Mouse (Mus musculus) hindbrain, embryonic 13.5 days (tissue): Measurements from ENCODE around the gene Ptpre. TPM values are rescaled to one million over a fixed set of nuclear protein-coding genes. Genes with fewer than 3 reads are reported as not detected.
"Not testable (repeated sequence)": the region's sequence is repeated elsewhere in the genome, so short reads cannot be mapped to it uniquely, and the experiment has no call there.

Experiments used
- ATAC-seq: fragments of 200-750 bp; cut with Nextera tagmentation; 2 replicates; pipeline ENCODE4 v1.8.0; 2017; ENCODE audit warnings: moderate TSS enrichment; ENCODE audit not compliant: low FRiP score
- H3K27ac ChIP-seq: fragments of 300-500 bp; sonication (generic); 2 replicates; pipeline ENCODE4 v1.5.1; 2015; ENCODE audit warnings: inconsistent platforms, mild to moderate bottlenecking, moderate library complexity
- H3K27me3 ChIP-seq: fragments of 300-500 bp; sonication (generic); 2 replicates; pipeline ENCODE4 v1.6.1; 2015; ENCODE audit warnings: mild to moderate bottlenecking, inconsistent platforms
- H3K36me3 ChIP-seq: fragments of 300-500 bp; sonication (generic); 2 replicates; pipeline ENCODE4 v1.6.1; 2015; ENCODE audit warnings: mild to moderate bottlenecking, inconsistent platforms
- H3K4me1 ChIP-seq: fragments of 300-500 bp; sonication (generic); replicated peaks from 2 replicates; pipeline ENCODE4 v1.6.1; 2015; ENCODE audit warnings: inconsistent platforms
- H3K4me2 ChIP-seq: fragments of 300-500 bp; sonication (generic); 2 replicates; pipeline ENCODE4 v1.6.1; 2015; ENCODE audit warnings: inconsistent platforms, mild to moderate bottlenecking, moderate library complexity
- H3K4me3 ChIP-seq: fragments of 300-500 bp; sonication (generic); 2 replicates; pipeline ENCODE4 v1.5.1; 2015; ENCODE audit warnings: mild to moderate bottlenecking, inconsistent platforms
- H3K9ac ChIP-seq: fragments of 300-500 bp; sonication (generic); 2 replicates; pipeline ENCODE4 v1.6.1; 2015; ENCODE audit warnings: mild to moderate bottlenecking, inconsistent platforms
- H3K9me3 ChIP-seq: fragments of 300-500 bp; sonication (generic); 2 replicates; pipeline ENCODE4 v1.6.1; 2016; ENCODE audit warnings: inconsistent platforms
- WGBS: fragments of 180-500 bp; shearing (Covaris S2); methylation state at CpG from one replicate; pipeline ENCODE4 v1.1.7; 2015; 5-methylcytosine and 5-hydroxymethylcytosine counted together
- polyA plus RNA-seq: library from polyadenylated mRNA; unstranded; fragments of >200 nt; fragmentation: Nextera tagmentation; extraction: Ambion mirVana; gene quantifications from 2 replicates; pipeline ENCODE4 v1.2.1, GENCODE M21; 2015

Gene Ptpre
- polyA plus RNA-seq, 1 experiment from 2014 or later: 4.4 TPM

GRCm38 (mm10) chr7:135664211-135664610 is 126.9 kb downstream of the Ptpre start:
- H3K27me3 ChIP-seq: 0 out of 2 replicates have a peak, but pooled peaks cover 10% of the 10 kb centered on the region

GRCm38 (mm10) chr7:135666314-135666713 is 129.0 kb downstream of the Ptpre start:
- ATAC-seq: no peak
- Histone ChIP-seq H3K9ac (no peak overlapping the region), H3K4me2 (no peak overlapping the region), H3K4me1 (0 out of 2 replicates have a peak, but pooled peaks cover 6% of the 10 kb centered on the region), H3K27me3 (0 out of 2 replicates have a peak, but pooled peaks cover 10% of the 10 kb centered on the region), H3K4me3 (no peak overlapping the region), H3K27ac (no peak overlapping the region), H3K36me3 (no peaks in the 10 kb centered on the region), H3K9me3 (no peaks in the 10 kb centered on the region)
- 93% methylated on average over 2 of the region's 2 CpGs for WGBS

More at GRCm38 (mm10) chr7:135664211-135664610, 126.9 kb downstream of the Ptpre start:
- 0 out of 2 replicates have a peak, but pooled peaks cover 3% of the 10 kb centered on the region for H3K4me1 ChIP-seq
- H3K4me2 ChIP-seq: no peak overlapping the region
- no peaks in the 10 kb centered on the region for H3K9me3 ChIP-seq
- H3K4me3 ChIP-seq: no peak overlapping the region
- no peak for ATAC-seq
- H3K27ac ChIP-seq: no peak overlapping the region
- H3K36me3 ChIP-seq: no peaks in the 10 kb centered on the region
- WGBS: 81% methylated on average over 7 of the region's 7 CpGs
- H3K9ac ChIP-seq: no peak overlapping the region

GRCm38 (mm10) chr7:135668852-135669739 is 131.8 kb downstream of the Ptpre start:
- Histone ChIP-seq H3K4me3 (no peak overlapping the region), H3K4me2 (no peak overlapping the region), H3K27me3 (0 out of 2 replicates have a peak, but pooled peaks cover 10% of the 10 kb centered on the region), H3K36me3 (no peaks in the 10 kb centered on the region), H3K4me1 (0 out of 2 replicates have a peak, but pooled peaks cover 6% of the 10 kb centered on the region), H3K27ac (no peak overlapping the region), H3K9me3 (no peaks in the 10 kb centered on the region), H3K9ac (no peak overlapping the region)
- ATAC-seq: peak; percentile 54; the same call in 1 of the 2 replicates
- 28% methylated on average over 16 of the region's 16 CpGs for WGBS

GRCm38 (mm10) chr7:135673576-135673975 is 136.3 kb downstream of the Ptpre start:
- Histone ChIP-seq H3K4me2 (no peak overlapping the region), H3K27me3 (no peaks in the 10 kb centered on the region), H3K36me3 (no peaks in the 10 kb centered on the region), H3K4me3 (no peak overlapping the region), H3K4me1 (0 out of 2 replicates have a peak, but pooled peaks cover 4% of the 10 kb centered on the region), H3K27ac (no peak overlapping the region), H3K9ac (no peak overlapping the region), H3K9me3 (no peaks in the 10 kb centered on the region)
- ATAC-seq: no peak
- 61% methylated on average over 3 of the region's 3 CpGs for WGBS

GRCm38 (mm10) chr7:135676722-135677121 is 139.4 kb downstream of the Ptpre start:
- Histone ChIP-seq H3K36me3 (no peaks in the 10 kb centered on the region), H3K4me3 (no peak overlapping the region), H3K4me1 (no peaks in the 10 kb centered on the region), H3K27me3 (no peaks in the 10 kb centered on the region), H3K4me2 (no peak overlapping the region), H3K9ac (no peak overlapping the region), H3K27ac (no peak overlapping the region), H3K9me3 (no peaks in the 10 kb centered on the region)
- 88% methylated on average over 8 of the region's 8 CpGs for WGBS
- ATAC-seq: no peak

- Histone ChIP-seq H3K4me1 (no peaks in the 10 kb centered on the region), H3K4me2 (no peak overlapping the region), H3K36me3 (no peaks in the 10 kb centered on the region), H3K27me3 (no peaks in the 10 kb centered on the region), H3K9ac (no peak overlapping the region), H3K27ac (no peak overlapping the region), H3K9me3 (no peaks in the 10 kb centered on the region), H3K4me3 (no peak overlapping the region)
- ATAC-seq: no peak
- WGBS: 72% methylated on average over 5 of the region's 5 CpGs
Observed at GRCm38 (mm10) chr7:135680334-135680733, 143.1 kb downstream of the Ptpre start.

GRCm38 (mm10) chr7:135684098-135684497 is 146.8 kb downstream of the Ptpre start:
- H3K27me3 ChIP-seq, H3K36me3 ChIP-seq, H3K4me3 ChIP-seq, H3K4me1 ChIP-seq, H3K4me2 ChIP-seq, H3K9ac ChIP-seq, ATAC-seq, H3K9me3 ChIP-seq, H3K27ac ChIP-seq: not testable (repeated sequence)
- WGBS: 74% methylated on average over 4 of the region's 4 CpGs

GRCm38 (mm10) chr7:135684938-135685337 is 147.7 kb downstream of the Ptpre start:
- no peak overlapping the region for H3K4me3 ChIP-seq
- H3K4me1 ChIP-seq: no peaks in the 10 kb centered on the region
- H3K9me3 ChIP-seq: no peaks in the 10 kb centered on the region
- H3K4me2 ChIP-seq: no peak overlapping the region
- no peak overlapping the region for H3K9ac ChIP-seq
- H3K27ac ChIP-seq: no peak overlapping the region
- H3K36me3 ChIP-seq: 0 out of 2 replicates have a peak, but pooled peaks cover 8% of the 10 kb centered on the region
- no peak for ATAC-seq
- H3K27me3 ChIP-seq: no peaks in the 10 kb centered on the region
- 85% methylated on average over 7 of the region's 7 CpGs for WGBS

- no peak overlapping the region for H3K4me3 ChIP-seq
- no peak overlapping the region for H3K9ac ChIP-seq
- no peaks in the 10 kb centered on the region for H3K9me3 ChIP-seq
- no peaks in the 10 kb centered on the region for H3K4me1 ChIP-seq
- peaks cover 16% of the 10 kb centered on the region; the same call in 1 of the 2 replicates for H3K36me3 ChIP-seq
- no peak overlapping the region for H3K27ac ChIP-seq
- 91% methylated on average over 7 of the region's 7 CpGs for WGBS
- H3K4me2 ChIP-seq: no peak overlapping the region
- H3K27me3 ChIP-seq: no peaks in the 10 kb centered on the region
- ATAC-seq: no peak
Observed at GRCm38 (mm10) chr7:135689396-135689795, 152.1 kb downstream of the Ptpre start.

- Histone ChIP-seq H3K9me3 (no peaks in the 10 kb centered on the region), H3K36me3 (peaks cover 21% of the 10 kb centered on the region; the same call in 1 of the 2 replicates), H3K4me1 (no peaks in the 10 kb centered on the region), H3K4me2 (no peak overlapping the region), H3K27me3 (no peaks in the 10 kb centered on the region), H3K9ac (no peak overlapping the region), H3K27ac (no peak overlapping the region), H3K4me3 (no peak overlapping the region)
- ATAC-seq: no peak
- 94% methylated on average over 5 of the region's 5 CpGs for WGBS
Observed at GRCm38 (mm10) chr7:135691941-135692340, 154.7 kb downstream of the Ptpre start.

GRCm38 (mm10) chr7:135694130-135694529 is 156.8 kb downstream of the Ptpre start:
- no peak overlapping the region for H3K27ac ChIP-seq
- H3K36me3 ChIP-seq: peaks cover 22% of the 10 kb centered on the region; the same call in 1 of the 2 replicates
- no peaks in the 10 kb centered on the region for H3K4me1 ChIP-seq
- ATAC-seq: no peak
- H3K9me3 ChIP-seq: no peaks in the 10 kb centered on the region
- 96% methylated on average over 4 of the region's 4 CpGs for WGBS
- H3K4me3 ChIP-seq: no peak overlapping the region
- H3K4me2 ChIP-seq: no peak overlapping the region
- H3K9ac ChIP-seq: no peak overlapping the region
- no peaks in the 10 kb centered on the region for H3K27me3 ChIP-seq

GRCm38 (mm10) chr7:135694796-135695195 is 157.5 kb downstream of the Ptpre start:
- Histone ChIP-seq H3K27ac (no peak overlapping the region), H3K4me2 (no peak overlapping the region), H3K9me3 (no peaks in the 10 kb centered on the region), H3K27me3 (no peaks in the 10 kb centered on the region), H3K4me1 (no peaks in the 10 kb centered on the region), H3K36me3 (peaks cover 18% of the 10 kb centered on the region; the same call in 1 of the 2 replicates), H3K4me3 (no peak overlapping the region), H3K9ac (no peak overlapping the region)
- WGBS: 94% methylated on average over 5 of the region's 5 CpGs
- no peak for ATAC-seq
